Comparison of ENCODE assay signal across 8 mouse cellular contexts in genomic region chr6:49236331-49236730, GRCm38 (mm10). TPM values are rescaled to one million over a fixed set of nuclear protein-coding genes. Genes with fewer than 3 reads are reported as not detected.
DNase-seq lines count a peak whose midpoint lies in the region.

No protein-coding gene starts in this region.

- DNase-seq in WW6 (ENCODE audit: low read depth, low spot score), result peak; percentile 99
- peak; percentile 91 for DNase-seq in embryo, embryonic 10 days (ENCODE audit: low spot score)
- peak; percentile 100 for DNase-seq in gastrocnemius, postnatal 10 days
- peak; percentile 100 for DNase-seq in hindlimb bud, embryonic 11.5 days (ENCODE audit: extremely low spot score, low read depth, low spot score)
- DNase-seq in left cerebral cortex, adult 18-20 months (ENCODE audit: low spot score in 2 of 2), result peak; percentile 100
- DNase-seq in lung, postnatal 36 days, result peak; percentile 100
- peak; percentile 76 for DNase-seq in retina, postnatal 7 days (ENCODE audit: low read depth, low spot score)
- DNase-seq in urinary bladder, adult 2 months (ENCODE audit: low spot score), result peak; percentile 100

RNA-seq across cellular contexts. Expression of gene Igf2bp3, which starts 21.6 kb away (rescaled TPM):
- 1 to 10 TPM; 4.3 to 5.5 TPM for total RNA-seq in gastrocnemius, postnatal 10 days (2021)
- total RNA-seq in left cerebral cortex, adult 18-20 months (2021), result not detected
- polyA plus RNA-seq in urinary bladder, adult 2 months (2012; rRNA removed), result 1.7 and 2.2 TPM in 2 replicates

RNA-seq across cellular contexts. Expression of gene Tra2a, which starts 27.5 kb away (rescaled TPM):
- 10 to 100 TPM; 20.7 to 30.8 TPM for total RNA-seq in gastrocnemius, postnatal 10 days (2021)
- total RNA-seq in left cerebral cortex, adult 18-20 months (2021), result 10 to 100 TPM; 80.5 to 84.7 TPM
- 86.7 and 120 TPM in 2 replicates for polyA plus RNA-seq in urinary bladder, adult 2 months (2012; rRNA removed)

Comparison
In these comparisons a context has a peak if more than half of its experiments do, and no peak if none do; other contexts are left out.
1. Peak in every context shown above with its lines: DNase-seq.
2. RNA of gene Igf2bp3, which starts 21.6 kb away (total RNA-seq): 4.3 to 5.5 TPM in gastrocnemius, postnatal 10 days; not detected in left cerebral cortex, adult 18-20 months; every median in the first group is over 4 times any median in the second.